Mouse (Mus musculus): ENCODE data around the gene Zfp423.

Zfp423 gene

DNA sequence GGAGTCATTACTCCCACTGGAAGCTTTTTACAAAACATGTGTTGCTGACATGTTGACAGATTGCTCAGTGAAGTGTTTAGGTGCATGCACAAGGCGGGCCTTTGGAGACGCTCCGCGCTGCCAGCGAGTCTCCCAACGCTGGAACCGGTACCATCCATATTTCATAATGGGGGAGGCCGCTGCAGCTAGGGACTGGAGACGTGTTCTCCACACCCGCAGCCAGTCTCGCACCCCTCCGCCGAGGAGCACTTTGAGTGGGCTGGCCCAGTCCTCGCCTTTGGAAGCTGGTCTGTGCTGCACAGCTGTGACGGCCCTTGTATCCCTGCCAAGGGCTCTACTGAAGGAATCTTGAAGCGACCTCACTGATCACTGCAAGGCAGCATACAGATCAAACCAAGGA is 122.5 kb downstream of the Zfp423 start:
- no peak for DNase-seq (ENCODE audit: low read depth in 2 of 2, low spot score in 2 of 2)

DNA sequence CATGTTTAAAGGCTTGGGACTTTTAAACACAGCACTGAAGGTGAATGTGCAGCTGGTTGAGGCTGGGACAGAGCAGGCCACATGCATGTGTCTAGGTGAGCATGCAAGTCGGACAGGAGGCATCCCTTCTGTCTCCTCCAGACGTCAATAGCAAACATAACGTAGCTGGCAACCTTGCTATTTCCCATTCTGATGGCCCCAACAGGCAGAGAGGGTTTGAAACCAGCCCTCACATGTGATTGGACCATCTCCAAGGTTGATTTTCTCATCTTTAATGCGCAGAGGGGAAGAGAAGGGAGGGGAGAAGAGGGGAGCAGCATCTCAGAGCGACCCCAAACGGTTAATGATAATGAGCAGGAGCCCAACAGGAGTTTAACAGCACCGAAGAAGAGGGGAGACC is 123.5 kb downstream of the Zfp423 start:
- no peak for DNase-seq (ENCODE audit: low read depth in 2 of 2, low spot score in 2 of 2)

DNA sequence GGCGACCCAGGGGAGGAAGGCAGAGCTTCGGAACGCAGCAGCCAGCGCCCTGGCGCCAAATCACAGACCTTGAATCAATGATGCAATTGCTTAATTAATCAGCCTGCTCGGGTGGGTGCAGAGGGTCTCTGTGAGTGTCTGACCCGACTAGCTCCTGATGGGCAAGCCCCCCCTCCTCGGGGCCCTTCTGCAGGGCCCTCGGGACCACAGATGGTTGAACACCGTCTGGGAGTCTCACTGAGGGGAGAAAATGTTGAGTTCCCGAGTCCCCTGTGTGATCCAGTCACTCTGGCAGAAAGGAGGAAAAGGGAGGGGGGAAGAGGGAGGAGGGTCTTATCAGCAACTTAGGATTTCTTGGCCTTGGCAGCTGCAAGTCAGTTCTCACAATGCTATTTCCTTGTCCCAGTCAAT is 124.0 kb downstream of the Zfp423 start:
- no peak for DNase-seq (ENCODE audit: low read depth in 2 of 2, low spot score in 2 of 2)

DNA sequence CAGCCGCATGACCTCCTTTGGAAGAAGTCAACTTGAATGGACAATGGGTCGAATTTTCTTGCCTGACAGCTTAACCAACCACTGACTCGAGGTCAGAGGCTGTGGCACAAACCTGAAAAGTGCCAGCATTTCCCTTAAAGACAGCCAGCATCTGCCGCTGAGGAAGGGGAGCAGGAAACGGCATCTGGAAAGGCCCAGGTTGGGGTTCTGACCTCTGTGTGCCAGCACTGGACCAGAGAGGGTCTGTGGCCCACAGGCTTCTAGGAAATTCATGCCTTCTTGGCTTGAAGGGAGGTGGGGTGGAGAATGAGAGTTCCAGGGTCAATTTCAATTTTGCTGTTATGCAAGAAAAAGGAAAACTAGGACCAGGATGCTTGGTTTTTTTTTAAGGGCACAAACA is 124.7 kb downstream of the Zfp423 start:
- DNase-seq (ENCODE audit: low read depth in 2 of 2, low spot score in 2 of 2), result no peak

DNA sequence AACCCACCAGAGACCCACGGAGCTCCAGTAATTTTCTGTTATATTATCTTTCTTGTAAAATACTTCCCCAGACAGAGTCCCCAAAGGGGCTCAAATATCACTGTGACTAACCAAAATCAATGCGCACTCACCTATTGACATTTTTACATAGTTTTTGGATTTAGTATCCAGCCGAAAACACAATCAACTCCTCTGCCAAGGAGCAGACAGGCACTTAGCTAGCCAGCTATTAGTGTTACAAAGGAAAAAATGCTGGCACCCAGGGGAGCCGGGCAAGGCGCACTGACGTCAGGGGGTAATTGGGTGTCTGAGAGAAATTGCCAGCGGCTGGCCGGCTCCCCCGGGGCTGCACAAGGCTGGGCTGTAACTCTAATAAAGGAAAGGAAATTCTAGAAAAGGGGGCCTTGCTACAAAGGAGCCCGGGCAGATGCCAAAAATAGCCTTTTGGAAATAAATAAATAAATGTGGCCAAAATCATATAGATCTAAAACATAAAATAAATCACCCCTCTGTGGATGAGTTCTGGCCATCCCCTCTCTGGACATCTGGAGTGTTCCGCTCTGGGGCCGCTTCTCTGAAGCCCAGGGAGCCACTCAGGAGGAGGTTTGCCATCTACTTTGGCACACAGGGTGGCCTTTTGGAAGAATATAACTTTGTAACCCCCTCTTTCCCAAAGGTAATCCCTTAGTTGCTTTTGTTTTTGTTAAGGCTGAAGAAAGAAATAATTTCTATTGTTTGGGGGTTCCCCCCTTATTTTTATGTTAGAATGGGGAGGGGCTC is 125.4 kb downstream of the Zfp423 start:
- no peak for DNase-seq (ENCODE audit: low read depth in 2 of 2, low spot score in 2 of 2)

DNA sequence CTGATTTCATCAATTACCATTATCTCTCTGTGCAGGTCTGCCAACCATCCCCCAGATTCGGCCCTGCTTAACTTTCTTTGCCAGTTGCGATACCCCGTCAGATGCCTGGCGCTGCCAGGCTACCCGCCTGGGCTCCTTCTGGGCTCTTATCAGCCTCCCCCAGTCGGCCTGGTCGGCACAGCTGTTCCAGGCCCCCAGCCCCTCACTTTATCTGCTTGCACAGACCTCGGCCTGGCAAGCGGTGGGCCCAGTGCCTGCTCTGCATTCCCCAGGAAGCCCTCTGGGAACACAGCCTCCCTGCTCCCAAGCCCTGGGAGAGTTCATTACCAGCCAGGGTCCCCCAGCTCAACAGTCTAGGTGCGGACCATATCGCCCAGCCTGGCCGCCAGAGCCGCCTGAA is 126.1 kb downstream of the Zfp423 start:
- DNase-seq (ENCODE audit: low read depth in 2 of 2, low spot score in 2 of 2), result no peak

DNA sequence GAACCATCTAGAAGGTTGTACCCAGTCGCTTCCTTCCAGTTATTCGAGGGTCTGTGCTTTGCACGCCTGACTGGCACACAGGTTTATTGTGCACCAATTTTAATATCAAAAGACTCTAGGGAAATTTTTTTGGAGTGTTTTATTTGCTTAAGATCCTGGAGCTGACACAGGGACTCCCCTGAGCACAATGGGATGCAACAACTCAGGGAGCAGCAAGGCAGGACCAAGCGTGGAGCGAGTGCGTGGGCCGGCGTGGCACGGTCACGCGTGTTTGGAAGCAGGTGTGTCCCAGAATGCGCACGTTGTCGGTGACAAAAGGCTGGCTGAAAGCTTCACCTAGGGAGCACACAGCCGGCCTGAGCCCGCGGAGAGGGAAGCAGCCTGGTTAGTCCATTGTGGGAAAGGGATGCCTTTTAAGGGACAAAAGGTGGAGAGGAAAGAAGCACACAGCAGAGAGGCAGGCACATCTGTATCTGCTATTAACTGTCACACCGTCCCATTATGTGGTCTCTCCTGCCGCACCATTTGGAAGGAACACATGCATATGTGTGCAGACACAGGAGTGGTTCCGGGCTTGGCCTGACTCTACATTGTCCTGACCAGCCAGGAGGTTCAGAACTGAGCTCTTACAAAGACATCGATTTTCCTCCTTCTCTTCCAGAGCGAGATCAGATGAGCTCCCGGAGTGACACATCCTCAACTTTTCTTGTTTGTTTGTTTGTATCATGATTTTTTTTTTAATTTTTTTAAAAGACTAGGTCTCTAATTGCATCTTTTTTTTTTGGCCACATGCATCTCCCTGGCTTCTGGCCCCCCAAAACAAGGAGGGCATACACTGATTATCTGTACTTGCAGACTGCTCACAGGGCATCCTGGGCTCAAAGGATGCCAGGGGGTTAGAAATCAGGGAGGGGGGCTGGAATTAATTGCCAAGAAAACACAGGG is 126.7 kb downstream of the Zfp423 start:
- no peak for DNase-seq (ENCODE audit: low read depth in 2 of 2, low spot score in 2 of 2)

DNA sequence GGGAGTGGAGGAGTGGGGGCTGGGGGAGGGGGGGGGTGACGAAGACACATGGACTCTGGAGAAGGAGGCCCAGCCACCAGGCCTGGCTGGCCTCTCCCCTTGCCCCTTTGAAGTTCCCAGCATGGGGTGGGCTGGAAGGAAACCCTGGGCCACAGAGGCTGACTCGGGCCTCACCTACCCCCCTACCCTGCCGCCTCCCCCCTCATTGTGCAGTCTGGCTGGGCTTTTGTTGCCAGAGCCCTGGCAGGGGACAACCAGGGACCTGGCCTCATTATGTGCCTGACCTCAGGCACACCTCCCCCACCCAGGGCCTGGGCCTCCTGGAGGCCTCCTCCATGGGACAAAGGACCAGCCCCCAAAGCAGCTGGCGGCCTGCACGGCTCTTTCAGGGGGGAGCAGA is 127.8 kb downstream of the Zfp423 start:
- DNase-seq (ENCODE audit: low read depth in 2 of 2, low spot score in 2 of 2), result no peak

DNA sequence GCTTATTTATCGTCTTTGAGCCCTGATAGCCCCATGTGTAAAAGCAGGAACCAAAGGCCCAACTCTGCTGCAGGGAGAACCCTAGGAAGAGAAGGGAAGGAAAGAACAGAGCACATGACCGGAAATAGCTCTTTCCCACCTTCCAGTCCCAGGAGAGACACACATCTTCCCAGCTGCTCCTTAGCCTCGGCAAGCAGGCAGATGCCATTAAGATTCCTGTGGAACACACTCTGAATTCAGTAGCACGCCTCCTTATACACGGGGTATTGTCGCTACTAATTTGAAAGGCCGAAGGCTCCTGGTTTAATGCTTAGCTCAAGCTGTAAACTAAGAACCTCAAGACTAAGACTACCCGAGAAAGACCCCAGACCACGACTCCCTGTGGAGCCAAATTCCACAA is 128.3 kb downstream of the Zfp423 start:
- DNase-seq (ENCODE audit: low read depth in 2 of 2, low spot score in 2 of 2), result no peak

DNA sequence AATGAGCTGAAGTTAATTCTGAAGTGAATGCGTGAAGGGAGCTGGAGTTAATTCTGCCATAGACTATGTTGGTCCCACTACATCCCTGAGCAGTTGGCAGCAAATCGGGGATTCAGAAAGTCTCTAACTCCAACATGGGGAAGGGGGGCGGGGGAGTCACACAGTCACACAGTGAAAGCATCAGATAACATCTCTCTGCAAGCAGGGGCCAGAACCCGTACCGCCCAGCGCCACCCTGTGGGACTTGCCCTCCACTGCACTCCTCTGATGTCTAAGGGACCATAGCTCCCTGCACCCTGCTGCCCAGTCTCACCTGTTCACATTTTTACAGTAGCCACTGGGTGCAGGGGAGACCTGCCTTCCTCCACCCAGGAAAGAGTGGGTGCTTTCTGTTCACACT is 129.2 kb downstream of the Zfp423 start:
- no peak for DNase-seq (ENCODE audit: low read depth in 2 of 2, low spot score in 2 of 2)

DNA sequence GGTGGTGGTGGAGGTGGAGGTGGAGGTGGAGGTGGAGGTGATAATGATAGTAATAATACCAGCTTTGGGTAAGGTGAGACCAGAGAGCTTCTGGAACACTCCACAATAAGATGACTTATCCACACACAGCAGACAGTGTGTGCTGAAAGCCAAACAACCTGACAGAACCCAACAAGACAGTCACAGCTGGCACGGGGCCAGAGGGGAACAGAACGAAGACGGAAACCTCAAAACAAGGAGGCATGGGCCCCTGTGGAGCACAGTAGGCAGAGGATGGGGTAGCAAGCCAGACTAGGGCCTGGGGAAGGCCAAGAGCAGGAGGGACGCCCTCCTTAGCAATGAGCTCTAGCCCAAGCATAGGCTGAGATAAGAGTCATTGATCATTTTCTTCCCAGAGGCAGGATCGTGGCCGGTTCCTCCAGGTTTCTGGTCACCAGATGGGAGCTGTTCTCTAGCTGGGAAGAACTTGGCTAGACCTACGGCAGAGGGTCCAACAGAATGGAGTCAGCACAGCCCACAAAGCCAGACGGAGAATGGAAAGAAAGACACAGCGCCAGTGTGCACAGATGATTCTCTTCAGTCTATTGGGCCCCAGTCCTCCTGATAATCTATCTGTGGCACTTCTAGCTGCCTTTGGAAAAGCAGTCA is 133.3 kb downstream of the Zfp423 start:
- no peak for DNase-seq (ENCODE audit: low read depth in 2 of 2, low spot score in 2 of 2)

DNA sequence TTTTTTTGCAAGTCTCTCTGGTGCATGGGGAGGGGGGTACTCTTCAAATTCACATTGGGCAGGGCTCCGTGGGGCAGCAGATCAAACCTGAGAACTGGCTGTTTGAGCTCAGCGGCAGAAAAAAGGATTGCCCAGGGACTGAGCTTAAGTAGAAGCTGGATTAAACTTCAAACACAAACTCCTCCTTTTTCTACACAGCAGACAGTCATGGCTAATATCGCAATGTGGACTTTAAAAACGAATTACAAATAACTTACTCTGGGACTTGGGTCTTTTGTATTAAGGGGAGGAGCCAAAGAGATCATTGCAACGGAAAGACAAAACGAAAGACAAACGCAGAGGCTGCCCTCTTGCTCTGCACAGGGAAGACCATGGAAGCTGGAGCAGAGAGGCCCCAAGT is 136.2 kb downstream of the Zfp423 start:
- DNase-seq (ENCODE audit: low read depth in 2 of 2, low spot score in 2 of 2), result no peak

DNA sequence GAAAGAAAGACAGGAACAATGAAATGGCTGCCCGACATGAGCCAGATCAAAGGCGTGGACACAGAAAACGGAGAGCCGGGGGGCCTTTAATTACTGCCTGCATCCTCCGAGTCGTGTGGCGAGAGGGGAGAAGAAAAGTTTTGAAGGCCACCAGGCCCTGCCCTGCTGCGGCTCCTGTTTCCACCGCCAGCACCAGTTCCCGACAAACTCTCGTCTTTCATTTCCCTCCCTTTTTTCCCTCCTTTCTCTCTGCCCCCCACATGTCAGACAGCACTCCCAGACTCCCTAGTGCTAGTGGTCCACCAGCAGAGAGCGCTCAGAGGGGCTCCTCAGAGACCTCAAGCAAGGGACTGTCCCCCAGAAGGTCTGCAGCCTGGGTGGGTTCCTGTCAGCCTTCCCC is 136.7 kb downstream of the Zfp423 start:
- no peak for DNase-seq (ENCODE audit: low read depth in 2 of 2, low spot score in 2 of 2)

DNA sequence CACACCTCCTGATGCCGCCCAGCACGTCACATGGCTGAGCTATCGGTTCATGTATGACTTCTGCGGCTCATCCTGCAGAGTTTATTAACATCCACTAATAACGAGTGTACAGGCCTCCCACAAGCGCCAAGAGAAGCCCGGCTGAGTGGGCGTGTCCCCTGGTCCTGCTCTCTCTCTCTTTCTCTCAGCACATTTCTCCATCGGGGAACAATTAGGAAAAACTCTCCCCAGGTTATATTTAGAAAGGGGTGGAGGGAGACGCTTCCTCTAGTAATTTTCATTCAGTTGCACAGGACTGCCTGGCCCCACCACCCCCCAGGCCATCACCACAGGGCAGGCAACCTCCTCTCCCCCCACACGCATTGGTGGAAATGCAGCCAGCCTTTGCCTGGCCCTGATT is 137.2 kb downstream of the Zfp423 start:
- no peak for DNase-seq (ENCODE audit: low read depth in 2 of 2, low spot score in 2 of 2)

DNA sequence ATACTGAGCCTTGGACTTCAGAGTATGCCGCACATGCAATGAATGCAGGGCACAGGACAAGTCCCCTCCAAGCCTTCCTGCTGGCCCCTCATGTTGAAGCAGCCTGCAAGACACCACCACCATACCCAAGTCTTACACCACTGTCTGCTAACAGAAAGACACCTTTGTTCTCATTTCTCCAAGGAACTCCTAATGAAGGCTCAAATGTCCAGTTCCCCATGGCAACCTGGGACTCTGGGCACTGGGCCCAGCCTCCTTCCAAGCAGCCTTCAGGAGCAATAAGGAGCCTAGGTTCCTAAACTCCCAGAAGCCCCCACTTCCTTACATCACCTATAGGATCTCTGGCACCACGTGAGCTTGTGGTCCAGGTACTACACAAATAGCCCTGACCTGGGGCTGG is 137.7 kb downstream of the Zfp423 start:
- no peak for DNase-seq (ENCODE audit: low read depth in 2 of 2, low spot score in 2 of 2)

DNA sequence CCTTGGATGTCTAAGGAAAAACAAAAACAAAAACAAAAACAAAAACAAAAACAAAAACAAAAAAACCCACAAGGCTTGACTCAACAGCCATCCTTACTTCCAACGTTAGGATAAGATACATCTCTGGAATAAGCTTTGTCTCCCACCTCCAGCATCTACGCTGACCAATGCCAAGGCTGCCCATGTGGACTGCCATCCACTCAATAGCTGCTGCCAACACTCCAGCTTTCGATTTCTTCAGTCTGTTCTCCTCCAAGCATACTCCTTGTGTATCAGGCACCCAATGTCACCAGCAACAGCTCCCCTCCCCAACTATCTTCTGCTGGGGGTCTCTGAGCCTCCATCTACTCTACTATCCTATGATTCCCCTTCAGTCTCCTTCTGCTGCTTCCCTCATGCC is 140.1 kb downstream of the Zfp423 start:
- DNase-seq (ENCODE audit: low read depth in 2 of 2, low spot score in 2 of 2), result no peak

DNA sequence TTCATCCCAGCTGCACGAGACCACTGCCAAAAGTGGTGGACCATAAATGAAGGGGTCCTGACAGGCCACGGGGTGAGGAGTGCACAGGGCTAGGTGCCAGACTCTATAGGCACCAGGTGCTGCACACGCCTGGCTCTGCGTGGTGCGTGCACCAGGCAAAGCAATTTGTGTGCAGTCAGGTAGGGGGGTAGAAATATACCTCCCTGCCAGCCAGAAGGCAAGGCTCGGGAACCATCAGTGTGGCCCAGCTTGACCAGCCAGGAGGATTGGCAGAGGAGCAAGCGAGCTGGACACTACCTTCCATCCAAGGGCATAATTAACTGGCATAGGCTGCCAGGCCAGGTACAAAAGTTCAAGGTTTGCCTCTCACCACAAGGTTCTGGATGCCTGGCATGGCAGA is 140.9 kb downstream of the Zfp423 start:
- DNase-seq (ENCODE audit: low read depth in 2 of 2, low spot score in 2 of 2), result no peak

DNA sequence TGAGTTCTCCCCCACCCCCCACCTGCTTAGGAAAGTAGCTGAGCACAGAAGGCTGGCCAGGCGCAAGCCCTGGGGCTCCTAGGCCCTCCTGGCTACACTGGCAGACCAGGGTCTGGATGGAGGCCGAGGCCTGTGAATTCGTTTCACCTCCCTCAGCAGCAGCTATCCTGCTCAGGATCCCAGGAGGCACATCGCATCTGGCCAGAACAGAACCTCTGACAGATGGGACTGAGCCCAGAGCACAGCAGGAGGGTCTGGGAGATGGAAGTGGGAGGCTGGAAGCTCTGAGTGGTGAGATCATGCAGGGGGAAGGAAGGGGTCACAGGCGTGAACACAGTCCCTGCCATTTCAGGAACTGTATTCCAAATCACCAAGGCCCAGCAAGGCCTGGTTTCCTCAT is 143.3 kb downstream of the Zfp423 start:
- DNase-seq (ENCODE audit: low read depth in 2 of 2, low spot score in 2 of 2), result no peak

DNA sequence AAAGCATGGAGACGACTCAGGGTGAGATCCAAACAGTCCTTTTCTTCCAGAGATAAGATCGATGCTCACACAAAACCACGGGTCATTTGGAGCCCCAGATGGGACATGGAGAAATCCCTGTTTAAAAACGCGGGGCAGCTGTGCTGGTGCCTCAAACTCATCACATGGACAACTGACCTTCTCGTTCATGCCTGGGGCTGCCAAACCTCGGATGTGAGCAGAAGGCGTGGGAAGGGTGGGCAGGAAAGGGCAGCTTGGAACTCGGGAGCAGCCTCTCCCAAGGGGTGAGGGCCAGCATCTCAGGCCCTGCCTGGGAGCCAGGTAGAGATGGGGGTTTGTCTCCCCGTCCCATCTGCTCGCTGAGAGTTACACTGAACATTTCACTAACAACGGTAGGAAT is 146.7 kb downstream of the Zfp423 start:
- no peak for DNase-seq (ENCODE audit: low read depth in 2 of 2, low spot score in 2 of 2)

DNA sequence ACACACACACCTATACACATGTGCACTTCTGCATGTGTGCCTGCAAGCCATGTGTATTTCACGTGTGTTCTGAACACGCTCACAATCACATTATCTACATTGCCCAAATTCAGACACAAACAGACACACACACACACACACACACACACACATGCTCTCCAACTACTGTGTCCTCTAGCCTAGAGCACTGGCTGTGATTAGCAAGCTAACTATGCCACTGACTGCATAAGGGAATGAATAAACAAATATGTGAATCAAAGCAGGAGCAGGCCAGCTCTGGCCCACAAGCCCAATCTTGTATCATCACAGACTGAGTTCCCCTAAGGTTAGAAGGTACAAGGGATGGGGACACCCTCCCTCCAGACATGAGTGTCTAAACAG is 147.3 kb downstream of the Zfp423 start:
- no peak for DNase-seq (ENCODE audit: low read depth in 2 of 2, low spot score in 2 of 2)

DNA sequence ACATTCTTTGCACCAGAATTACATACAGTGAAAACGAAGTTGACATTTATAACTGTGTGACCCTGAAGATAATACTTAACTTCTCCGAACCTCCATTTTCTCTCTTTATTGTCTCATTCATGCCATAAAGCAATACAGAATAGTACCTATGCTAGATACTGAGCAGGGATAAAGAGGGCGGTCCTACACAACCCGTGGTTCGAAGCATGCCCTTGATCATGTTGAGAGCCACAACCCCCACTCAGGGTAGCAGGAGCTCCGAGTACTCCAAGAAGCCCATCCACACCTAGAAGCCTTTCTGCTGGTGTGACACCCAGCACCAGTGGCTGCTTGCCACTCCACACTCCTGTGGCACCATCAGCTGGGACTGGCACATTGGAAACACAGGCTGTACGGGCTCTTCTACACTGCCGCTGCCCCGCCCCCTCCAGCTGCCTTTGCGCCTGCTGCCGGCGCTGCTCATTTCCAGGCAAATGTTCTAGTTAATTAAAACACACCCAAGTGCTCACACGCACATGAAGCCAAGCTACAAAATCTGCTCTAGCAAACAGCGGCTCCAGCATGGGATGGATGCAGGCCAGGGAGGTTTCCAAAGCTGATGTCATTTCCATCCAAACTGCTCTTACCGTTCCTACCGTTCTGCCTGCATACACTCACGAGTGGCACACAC is 147.9 kb downstream of the Zfp423 start:
- DNase-seq (ENCODE audit: low read depth in 2 of 2, low spot score in 2 of 2), result no peak

Data from CD8-positive naive resting alpha-beta T cell, adult 2 months (primary cell).